Mouse (Mus musculus) kidney, embryonic 16.5 days (tissue): ENCODE measurements around the gene Gm49337. TPM values are rescaled to one million over a fixed set of nuclear protein-coding genes. Genes with fewer than 3 reads are reported as not detected.

Experiments
- ATAC-seq: fragments of 200-750 bp; cut with Nextera tagmentation; 2 replicates; pipeline ENCODE4 v1.8.0; 2017; ENCODE audit warnings: moderate TSS enrichment; ENCODE audit not compliant: low FRiP score, low TSS enrichment
- H3K27ac ChIP-seq: fragments of 300-500 bp; sonication (generic); 2 replicates; pipeline ENCODE4 v1.5.1; 2014; ENCODE audit warnings: low read length
- H3K27me3 ChIP-seq: fragments of 300-500 bp; sonication (generic); 2 replicates; pipeline ENCODE4 v1.6.1; 2014; ENCODE audit warnings: low read length, control low read depth, mixed read lengths; ENCODE audit not compliant: insufficient read depth
- H3K36me3 ChIP-seq: fragments of 300-500 bp; sonication (generic); 2 replicates; pipeline ENCODE4 v1.6.1; 2014; ENCODE audit warnings: low read length, control low read depth, mixed read lengths; ENCODE audit not compliant: insufficient read depth
- H3K4me1 ChIP-seq: fragments of 300-500 bp; sonication (generic); 2 replicates; pipeline ENCODE4 v1.6.1; 2014; ENCODE audit warnings: low read length, control low read depth, mixed read lengths; ENCODE audit not compliant: insufficient read depth
- H3K4me2 ChIP-seq: fragments of 300-500 bp; sonication (generic); replicated peaks from 2 replicates; pipeline ENCODE4 v1.6.1; 2014; ENCODE audit warnings: low read depth, low read length
- H3K4me3 ChIP-seq: fragments of 300-500 bp; sonication (generic); 2 replicates; pipeline ENCODE4 v1.5.1; 2014; ENCODE audit warnings: mild to moderate bottlenecking, low read length
- H3K9ac ChIP-seq: fragments of 300-500 bp; sonication (generic); replicated peaks from 2 replicates; pipeline ENCODE4 v1.6.1; 2014; ENCODE audit warnings: low read length
- H3K9me3 ChIP-seq: fragments of 300-500 bp; sonication (generic); 2 replicates; pipeline ENCODE4 v1.6.1; 2016; ENCODE audit warnings: low read length, control low read depth
- WGBS: fragments of 180-500 bp; shearing (Covaris S2); extraction: QIAGEN DNeasy Blood & Tissue Kit; methylation state at CpG from one replicate; pipeline ENCODE4 v1.1.7; 2014; 5-methylcytosine and 5-hydroxymethylcytosine counted together
- polyA plus RNA-seq: library from polyadenylated mRNA; unstranded; fragments of >200 nt; fragmentation: Nextera tagmentation; extraction: Ambion mirVana; gene quantifications from 2 replicates; pipeline ENCODE4 v1.2.1, GENCODE M21; 2015

Gene Gm49337
- polyA plus RNA-seq, 1 experiment from 2014 or later: not detected

DNA sequence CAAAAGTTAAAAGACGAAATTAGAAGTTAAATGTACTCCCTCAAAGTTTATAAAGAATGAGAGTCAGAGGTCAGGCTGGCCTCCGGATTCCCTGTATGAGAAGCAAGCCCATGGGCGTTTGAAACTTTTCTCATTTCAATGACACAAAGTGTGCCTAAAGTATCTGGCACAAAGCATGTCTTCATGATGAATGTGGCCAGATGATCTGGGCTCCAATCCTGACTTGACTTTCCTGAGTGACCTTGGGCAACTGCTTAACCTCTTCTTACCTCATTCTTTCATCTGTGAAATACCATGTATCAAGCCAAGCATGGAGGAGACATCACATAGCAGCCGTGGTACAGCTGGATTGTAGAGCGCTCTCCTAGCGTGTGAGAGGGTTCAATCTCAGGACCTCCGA, 30.9 kb upstream of the Gm49337 start:
- H3K4me2 ChIP-seq: no peak overlapping the region
- no peak overlapping the region for H3K4me3 ChIP-seq
- no peak for ATAC-seq
- H3K27me3 ChIP-seq: no peaks in the 10 kb centered on the region
- peaks cover 13% of the 10 kb centered on the region; the same call in 1 of the 2 replicates for H3K4me1 ChIP-seq
- WGBS: 58% methylated on average over 7 of the region's 7 CpGs
- no peak overlapping the region for H3K27ac ChIP-seq
- H3K9me3 ChIP-seq: no peaks in the 10 kb centered on the region
- no peaks in the 10 kb centered on the region for H3K36me3 ChIP-seq
- no peak overlapping the region for H3K9ac ChIP-seq

GRCm38 (mm10) chr4:116143317-116143811, 29.8 kb upstream of the Gm49337 start:
- Histone ChIP-seq H3K4me3 (peak overlapping the region; percentile 71), H3K36me3 (no peaks in the 10 kb centered on the region), H3K9ac (peak overlapping the region; percentile 79), H3K4me2 (peak overlapping the region; percentile 98), H3K27ac (no peak overlapping the region), H3K9me3 (no peaks in the 10 kb centered on the region), H3K27me3 (no peaks in the 10 kb centered on the region), H3K4me1 (peaks cover 13% of the 10 kb centered on the region; the same call in 1 of the 2 replicates)
- ATAC-seq: no peak
- whole genome bisulfite sequencing: 6% methylated on average over 7 of the region's 7 CpGs

DNA sequence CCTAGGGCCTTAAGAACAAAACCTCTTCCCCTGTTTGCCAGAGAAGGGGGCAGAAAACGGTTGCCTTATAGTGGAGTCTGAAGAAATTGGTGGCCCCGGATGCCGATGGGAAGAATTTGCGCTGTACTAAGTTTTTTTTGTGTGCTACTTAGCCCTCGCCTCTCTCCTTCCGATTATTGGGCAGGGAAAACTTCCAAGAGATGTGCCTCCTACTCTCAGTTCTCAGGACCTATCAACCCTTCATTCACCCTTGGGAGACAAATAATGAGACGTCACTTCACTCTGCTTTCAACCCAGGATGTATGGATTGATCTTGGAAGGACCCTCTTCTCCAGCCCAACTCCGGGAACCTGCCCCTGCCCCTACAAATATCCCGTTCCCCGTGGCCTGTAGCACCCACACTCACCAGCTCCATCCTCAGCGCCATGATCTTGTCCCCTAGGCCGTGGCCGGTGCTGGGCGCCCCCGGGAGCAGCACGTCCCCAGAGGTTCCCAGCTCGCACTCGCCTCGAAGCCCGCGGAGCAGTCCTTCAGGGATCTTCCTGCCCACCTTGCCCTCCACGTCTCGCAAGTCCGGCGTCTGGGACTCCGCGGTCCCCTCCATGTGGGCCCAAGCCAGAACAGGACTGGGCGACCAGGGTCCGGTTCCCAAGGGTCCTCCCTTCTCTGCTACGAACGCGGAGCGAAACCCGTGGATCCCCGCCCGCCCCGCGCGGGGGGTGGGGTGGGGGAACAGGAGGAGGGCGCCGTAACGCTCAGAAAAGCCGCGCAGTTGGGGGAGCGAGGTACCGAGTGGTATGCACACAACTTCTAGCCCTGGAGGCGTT, 29.1 kb upstream of the Gm49337 start:
- H3K4me2 ChIP-seq: peak overlapping the region; percentile 98
- peak overlapping the region; percentile 71 for H3K4me3 ChIP-seq
- H3K27me3 ChIP-seq: no peaks in the 10 kb centered on the region
- H3K27ac ChIP-seq: no peak overlapping the region
- H3K9me3 ChIP-seq: no peaks in the 10 kb centered on the region
- no peaks in the 10 kb centered on the region for H3K36me3 ChIP-seq
- H3K9ac ChIP-seq: peak overlapping the region; percentile 79
- H3K4me1 ChIP-seq: peaks cover 13% of the 10 kb centered on the region; the same call in 1 of the 2 replicates
- peak; percentile 84 for ATAC-seq
- 1% methylated on average over 43 of the region's 47 CpGs for WGBS

DNA sequence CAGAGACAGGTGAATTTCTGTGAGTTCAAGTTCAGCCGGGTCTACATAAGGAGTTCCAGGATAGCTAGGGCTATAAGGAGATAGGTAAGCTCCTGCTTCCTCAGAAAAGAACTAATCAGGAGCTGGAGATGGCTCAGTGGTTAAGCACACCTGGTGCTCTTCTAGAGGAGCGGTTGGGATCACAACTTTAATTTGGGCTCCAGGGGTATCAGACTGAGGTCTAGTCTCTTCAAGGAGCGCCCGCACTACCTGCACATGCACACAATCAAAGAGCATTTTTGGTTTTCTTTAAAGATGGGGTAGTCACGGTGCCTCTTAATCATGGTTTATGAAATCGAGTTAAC, 23.4 kb upstream of the Gm49337 start:
- Histone ChIP-seq H3K27me3 (no peaks in the 10 kb centered on the region), H3K4me2 (peak overlapping the region; percentile 65), H3K4me1 (peaks cover 12% of the 10 kb centered on the region), H3K9me3 (no peaks in the 10 kb centered on the region), H3K4me3 (peak overlapping the region; percentile 90), H3K27ac (peak overlapping the region; percentile 92), H3K36me3 (peaks cover 30% of the 10 kb centered on the region), H3K9ac (peak overlapping the region; percentile 97)
- 16% methylated on average over 6 of the region's 6 CpGs for WGBS
- 0 out of 2 replicates have a peak, but pooled peaks have one; percentile 3 for ATAC-seq

DNA sequence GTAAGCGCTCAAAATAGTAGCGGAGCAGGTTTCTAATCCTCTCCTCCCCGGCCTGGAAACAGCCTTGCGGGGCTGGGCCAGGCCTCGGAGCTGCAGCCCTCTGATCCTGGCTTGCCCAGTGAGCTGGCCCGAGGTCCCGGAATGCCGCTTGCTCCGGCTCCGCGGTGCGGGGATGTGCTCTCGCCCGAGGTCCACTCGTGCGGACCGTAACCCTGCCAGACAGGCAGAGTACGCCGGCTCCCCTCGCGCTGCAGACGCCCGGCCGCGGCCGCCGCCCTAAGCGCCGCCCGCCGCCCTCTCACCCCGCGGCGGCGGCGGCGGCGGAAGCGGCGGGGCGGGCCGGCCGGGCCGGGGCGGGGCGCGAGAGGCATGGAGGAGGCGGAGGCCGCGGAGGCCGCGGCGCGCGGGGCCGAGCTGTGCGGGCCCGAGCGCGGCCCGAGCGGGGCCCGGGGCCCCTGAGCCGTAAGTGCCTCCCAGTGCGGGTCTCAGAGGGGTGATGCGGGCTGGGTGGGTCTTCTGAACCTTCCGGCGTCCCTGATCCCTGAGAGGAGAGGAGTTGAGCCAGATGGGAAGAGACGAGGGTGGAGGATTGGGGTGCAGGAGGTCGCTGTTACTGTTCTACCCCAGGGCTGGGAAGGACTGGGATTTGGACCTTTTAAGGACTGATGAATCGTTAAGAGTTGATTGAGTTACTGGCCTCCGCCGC, 22.9 kb upstream of the Gm49337 start:
- Histone ChIP-seq H3K9me3 (no peaks in the 10 kb centered on the region), H3K27me3 (no peaks in the 10 kb centered on the region), H3K4me1 (peaks cover 12% of the 10 kb centered on the region), H3K4me2 (peak overlapping the region; percentile 65), H3K36me3 (peaks cover 36% of the 10 kb centered on the region), H3K4me3 (peak overlapping the region; percentile 90), H3K27ac (peak overlapping the region; percentile 92), H3K9ac (peak overlapping the region; percentile 97)
- WGBS: under 1% methylated on average over 49 of the region's 73 CpGs
- peak; percentile 95 for ATAC-seq

- H3K27ac ChIP-seq: peak overlapping the region; percentile 92
- 0 out of 2 replicates have a peak, but pooled peaks have one; percentile 2 for ATAC-seq
Measured at GRCm38 (mm10) chr4:116150862-116151221, 22.3 kb upstream of the Gm49337 start.

GRCm38 (mm10) chr4:116151238-116151637, 21.9 kb upstream of the Gm49337 start, which contains the start of gene Lurap1:
TSS of gene Lurap1 (minus strand) at chr4:116151338.
- H3K9ac ChIP-seq: peak within 1 kb of the TSS; percentile 97
- 68% methylated on average over 6 of the region's 6 CpGs for WGBS
- H3K36me3 ChIP-seq: peaks cover 45% of the 10 kb centered on the region
- peak within 1 kb of the TSS; percentile 65 for H3K4me2 ChIP-seq
- H3K4me1 ChIP-seq: peaks cover 12% of the 10 kb centered on the region
- ATAC-seq: no peak
- H3K27me3 ChIP-seq: no peaks in the 10 kb centered on the region
- H3K4me3 ChIP-seq: peak within 1 kb of the TSS; percentile 90
- peak within 1 kb of the TSS; percentile 92 for H3K27ac ChIP-seq
- no peaks in the 10 kb centered on the region for H3K9me3 ChIP-seq

More at GRCm38 (mm10) chr4:116150862-116151221, 22.3 kb upstream of the Gm49337 start:
- Histone ChIP-seq H3K27me3 (no peaks in the 10 kb centered on the region), H3K4me1 (peaks cover 12% of the 10 kb centered on the region), H3K9me3 (no peaks in the 10 kb centered on the region), H3K9ac (peak overlapping the region; percentile 97), H3K36me3 (peaks cover 41% of the 10 kb centered on the region), H3K4me3 (peak overlapping the region; percentile 90), H3K4me2 (peak overlapping the region; percentile 65)
- WGBS: 14% methylated on average over 4 of the region's 4 CpGs

DNA sequence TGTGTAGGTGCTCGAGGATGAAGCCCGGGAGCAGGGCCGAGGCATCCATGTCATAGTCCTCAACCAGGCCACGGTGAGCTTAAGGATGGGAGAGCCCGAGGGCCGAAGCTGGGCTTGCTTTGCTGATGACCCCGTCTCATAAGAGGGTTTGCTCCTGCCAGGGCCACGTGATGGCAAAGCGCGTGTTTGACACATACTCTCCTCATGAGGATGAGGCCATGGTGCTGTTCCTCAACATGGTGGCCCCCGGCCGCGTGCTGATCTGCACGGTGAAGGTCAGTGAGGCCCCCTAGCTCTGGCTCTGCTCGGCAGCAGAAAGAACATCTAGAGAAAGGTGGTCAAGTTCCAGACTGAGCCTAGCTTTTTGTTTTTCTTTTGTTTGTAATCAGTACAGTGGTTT, 20.5 kb upstream of the Gm49337 start:
- Histone ChIP-seq H3K9ac (no peak overlapping the region), H3K36me3 (peaks cover 59% of the 10 kb centered on the region), H3K4me3 (no peak overlapping the region), H3K4me1 (peaks cover 12% of the 10 kb centered on the region), H3K27ac (no peak overlapping the region), H3K9me3 (no peaks in the 10 kb centered on the region), H3K27me3 (no peaks in the 10 kb centered on the region), H3K4me2 (no peak overlapping the region)
- no peak for ATAC-seq
- WGBS: 94% methylated on average over 15 of the region's 15 CpGs

DNA sequence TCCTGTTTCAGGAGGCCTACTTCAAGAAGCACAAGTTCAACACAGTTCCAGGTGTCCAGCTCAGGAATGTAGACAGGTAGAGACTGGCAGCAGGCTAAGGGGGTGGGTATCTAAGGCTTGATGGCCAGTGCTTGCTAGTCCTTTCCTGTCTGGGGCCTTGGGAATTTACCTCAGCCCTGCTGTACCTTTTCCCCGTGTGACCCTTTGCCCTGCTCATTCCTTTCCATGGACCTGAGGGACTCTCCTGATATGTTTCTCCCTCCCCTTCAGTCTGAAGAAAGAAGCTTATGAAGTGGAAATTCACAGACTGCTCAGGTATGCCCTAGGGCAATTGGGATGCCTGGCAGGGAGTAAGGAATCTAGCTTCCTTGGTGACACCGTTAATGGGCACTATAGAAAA, 15.3 kb upstream of the Gm49337 start:
- no peaks in the 10 kb centered on the region for H3K9me3 ChIP-seq
- H3K4me1 ChIP-seq: peaks cover 14% of the 10 kb centered on the region
- H3K27ac ChIP-seq: peak overlapping the region; percentile 31; the same call in 1 of the 2 replicates
- H3K9ac ChIP-seq: no peak overlapping the region
- no peak for ATAC-seq
- peaks cover 76% of the 10 kb centered on the region for H3K36me3 ChIP-seq
- no peaks in the 10 kb centered on the region for H3K27me3 ChIP-seq
- no peak overlapping the region for H3K4me2 ChIP-seq
- 87% methylated on average over 2 of the region's 2 CpGs for WGBS
- H3K4me3 ChIP-seq: no peak overlapping the region
